Comparison of ENCODE assay signal across 17 mouse cellular contexts in the genomic region with DNA sequence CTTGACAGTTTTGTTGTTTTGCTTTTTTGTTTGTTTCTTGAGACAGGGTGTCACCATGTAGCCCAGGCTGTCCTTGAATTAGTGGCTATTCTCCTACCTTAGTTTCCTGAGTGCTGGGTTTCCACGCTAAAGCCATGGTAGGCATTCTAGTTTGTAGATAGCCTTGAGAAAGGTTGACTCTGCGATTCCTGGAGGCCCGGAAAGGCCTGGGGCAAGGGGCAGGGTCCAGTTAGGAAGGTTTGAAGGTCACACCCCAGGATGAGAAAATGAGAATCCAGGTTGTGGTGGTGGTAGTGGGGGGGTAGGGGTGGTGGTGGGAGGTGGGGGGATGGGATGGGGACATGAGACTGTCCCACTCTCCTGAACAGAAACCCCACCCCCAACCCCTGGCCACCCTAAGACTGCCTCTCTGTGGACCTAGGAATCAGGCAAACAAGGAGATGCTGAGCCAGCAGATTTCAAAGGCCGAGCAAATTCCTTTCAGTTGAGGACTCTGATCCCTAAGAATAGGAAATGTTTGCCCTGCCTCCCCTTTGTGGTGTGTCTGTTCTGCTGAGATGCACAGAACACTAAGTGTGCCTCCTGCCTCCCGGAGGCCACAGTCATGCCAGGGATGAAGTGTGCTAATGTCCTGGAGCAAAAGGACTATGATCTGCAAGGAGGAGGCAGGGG. TPM values are rescaled to one million over a fixed set of nuclear protein-coding genes. Genes with fewer than 3 reads are reported as not detected.
DNase-seq lines count a peak whose midpoint lies in the region; ATAC-seq and TF ChIP-seq lines count a peak whose summit lies in the region.
"Had no signal": no experiment of that assay in that cellular context is flagged by ENCODE, and none has a peak within 500 bp of the region (broad histone marks: within the 10 kb centered on the region; RNA-seq: fewer than 3 reads in every experiment).

No protein-coding gene starts in this region.

- H3K9me3 ChIP-seq in lung, embryonic 14.5 days (ENCODE audit: low read depth, low read length), result no peaks in the 10 kb centered on the region
- H3K9me3 ChIP-seq: limb, embryonic 10.5 days; liver, embryonic 13.5 days had no signal

- H3K4me2 ChIP-seq in lung, embryonic 14.5 days, result no peak overlapping the region
- H3K4me2 ChIP-seq: liver, embryonic 13.5 days; midbrain, embryonic 11.5 days had no signal

- no peaks in the 10 kb centered on the region for H3K4me1 ChIP-seq in lung, embryonic 14.5 days (ENCODE audit: insufficient read depth)
- H3K4me1 ChIP-seq in lung, adult 2 months (ENCODE audit: control insufficient read depth, insufficient read depth, low read length), result no peaks in the 10 kb centered on the region
- H3K4me1 ChIP-seq in small intestine, adult 2 months (ENCODE audit: control insufficient read depth, insufficient read depth, insufficient read length, low read length), result peaks cover 19% of the 10 kb centered on the region; the same call in 1 of the 2 replicates
- H3K4me1 ChIP-seq: liver, embryonic 13.5 days had no signal

- no peaks in the 10 kb centered on the region for H3K27me3 ChIP-seq in lung, embryonic 14.5 days (ENCODE audit: insufficient read depth, low read length)
- H3K27me3 ChIP-seq in small intestine, adult 2 months (ENCODE audit: control insufficient read depth, insufficient read depth, low read length), result no peaks in the 10 kb centered on the region
- H3K27me3 ChIP-seq: liver, embryonic 13.5 days had no signal

- H3K27ac ChIP-seq in lung, embryonic 14.5 days (ENCODE audit: low read depth), result no peak overlapping the region
- H3K27ac ChIP-seq in small intestine, adult 2 months (ENCODE audit: insufficient read depth, low read depth, low read length), result peak overlapping the region; percentile 96
- H3K27ac ChIP-seq: limb, embryonic 10.5 days; liver, embryonic 13.5 days had no signal

- no peaks in the 10 kb centered on the region for H3K36me3 ChIP-seq in lung, embryonic 14.5 days (ENCODE audit: insufficient read depth)
- no peaks in the 10 kb centered on the region for H3K36me3 ChIP-seq in small intestine, adult 2 months (ENCODE audit: control insufficient read depth, insufficient read depth, low read length)
- H3K36me3 ChIP-seq: limb, embryonic 10.5 days; liver, embryonic 13.5 days had no signal

- TF ChIP-seq POLR2A in lung, adult 2 months (IDR thresholded peaks at IDR 0.05; ENCODE audit: borderline replicate concordance, extremely low read depth, low read depth, low read length), result no peak
- TF ChIP-seq POLR2A in small intestine, adult 2 months (IDR thresholded peaks at IDR 0.05; ENCODE audit: low read depth, low read length), result no peak

- no peak for TF ChIP-seq CTCF in lung, embryonic 14.5 days (IDR thresholded peaks at IDR 0.05; ENCODE audit: low read depth)
- no peak for TF ChIP-seq CTCF in lung, adult 2 months (IDR thresholded peaks at IDR 0.05; ENCODE audit: insufficient read depth, low read length)
- TF ChIP-seq CTCF in small intestine, adult 2 months (IDR thresholded peaks at IDR 0.05; ENCODE audit: extremely low read depth, insufficient read length, insufficient replicate concordance, low read depth, low read length), result no peak

- no peak overlapping the region for H3K9ac ChIP-seq in lung, embryonic 14.5 days
- H3K9ac ChIP-seq: liver, embryonic 13.5 days had no signal

- peak; percentile 39 for DNase-seq in lung, embryonic 14.5 days
- DNase-seq in lung, adult 2 months, result no peak
- DNase-seq in R1 (ENCODE audit: low read depth, low spot score), result peak; percentile 90
- peak; percentile 94 for DNase-seq in kidney, adult 9 months
- DNase-seq in layer of hippocampus, adult 9-11 months, result no peak
- DNase-seq: cerebellum, adult 9-10 months; liver, embryonic 13.5 days; lung, postnatal 14 days; right cerebral cortex, postnatal 4 days had no signal

- H3K4me3 ChIP-seq in lung, embryonic 14.5 days (ENCODE audit: low read depth, low read length), result no peak overlapping the region
- H3K4me3 ChIP-seq in lung, adult 2 months (replicated peaks; ENCODE audit: extremely low read depth, low read depth, low read length), result no peak overlapping the region
- H3K4me3 ChIP-seq in small intestine, adult 2 months (ENCODE audit: low read depth, low read length), result peak overlapping the region; percentile 20; the same call in 1 of the 2 replicates
- H3K4me3 ChIP-seq: limb, embryonic 10.5 days; liver, embryonic 13.5 days; myocyte had no signal

- 55% methylated on average over 5 of the region's 5 CpGs for WGBS in lung, embryonic 14.5 days
- WGBS in lung, adult 2 months, result 58% methylated on average over 5 of the region's 5 CpGs
- 30% methylated on average over 5 of the region's 5 CpGs for WGBS in small intestine, adult 2 months

- ATAC-seq in lung, embryonic 14.5 days (ENCODE audit: insufficient read depth), result no peak
- ATAC-seq in megakaryocyte progenitor cell, adult 5-6 weeks (replicated peaks; ENCODE audit: poor library complexity), result no peak
- ATAC-seq in megakaryocyte, adult 5-6 weeks (ENCODE audit: poor library complexity, severe bottlenecking), result no peak

RNA-seq across cellular contexts. Expression of a gene that starts 12.1 kb away (rescaled TPM):
- 0.28 TPM in 1 of 2 replicates, not detected in the other for polyA plus RNA-seq in lung, embryonic 14.5 days (2014; fragmentation: Nextera tagmentation; extraction: Ambion mirVana)
- 2.0 and 4.6 TPM in 2 replicates for polyA plus RNA-seq in lung, adult 2 months (2012; rRNA removed)
- polyA plus RNA-seq in small intestine, adult 2 months (2012; rRNA removed), result 0.46 TPM in 1 of 2 replicates, not detected in the other
- total RNA-seq in megakaryocyte progenitor cell, adult 5-6 weeks (2015), result not detected in 2 replicates
- not detected in 2 replicates for total RNA-seq in megakaryocyte progenitor cell, adult 5-6 weeks (2017)
- total RNA-seq in megakaryocyte, adult 5-6 weeks (2015), result not detected in 2 replicates
- not detected in 2 replicates for total RNA-seq in megakaryocyte, adult 5-6 weeks (2017)
- total RNA-seq: granulocyte monocyte progenitor cell, adult 5-6 weeks had no signal
- polyA plus RNA-seq: midbrain, embryonic 11.5 days had no signal

RNA-seq across cellular contexts. Expression of a gene that starts 16.0 kb away (rescaled TPM):
- 0.05 TPM in 1 of 2 replicates, not detected in the other for polyA plus RNA-seq in lung, embryonic 14.5 days (2014; fragmentation: Nextera tagmentation; extraction: Ambion mirVana)
- polyA plus RNA-seq in lung, adult 2 months (2012; rRNA removed), result 0.41 and 0.51 TPM in 2 replicates
- 25.8 and 57.1 TPM in 2 replicates for polyA plus RNA-seq in small intestine, adult 2 months (2012; rRNA removed)
- 0.07 and 0.15 TPM in 2 replicates for total RNA-seq in megakaryocyte progenitor cell, adult 5-6 weeks (2015)
- total RNA-seq in megakaryocyte progenitor cell, adult 5-6 weeks (2017), result not detected in 2 replicates
- 0.11 and 0.18 TPM in 2 replicates for total RNA-seq in megakaryocyte, adult 5-6 weeks (2015)
- total RNA-seq in megakaryocyte, adult 5-6 weeks (2017), result 0.22 TPM in 1 of 2 replicates, not detected in the other
- total RNA-seq: granulocyte monocyte progenitor cell, adult 5-6 weeks; layer of hippocampus, postnatal 14 days had no signal
- polyA plus RNA-seq: limb, embryonic 10.5 days; liver, embryonic 13.5 days; midbrain, embryonic 11.5 days had no signal

RNA-seq across cellular contexts. Expression of a gene that starts 39.3 kb away (rescaled TPM):
- polyA plus RNA-seq in lung, embryonic 14.5 days (2014; fragmentation: Nextera tagmentation; extraction: Ambion mirVana), result 21.2 and 21.4 TPM in 2 replicates
- polyA plus RNA-seq in lung, adult 2 months (2012; rRNA removed), result 2.3 and 4.3 TPM in 2 replicates
- polyA plus RNA-seq in small intestine, adult 2 months (2012; rRNA removed), result 1.4 and 1.6 TPM in 2 replicates
- 23.4 and 25.9 TPM in 2 replicates for total RNA-seq in megakaryocyte progenitor cell, adult 5-6 weeks (2015)
- 32.7 and 34.0 TPM in 2 replicates for total RNA-seq in megakaryocyte progenitor cell, adult 5-6 weeks (2017)
- total RNA-seq in megakaryocyte, adult 5-6 weeks (2015), result 21.2 and 21.5 TPM in 2 replicates
- 39.0 and 40.7 TPM in 2 replicates for total RNA-seq in megakaryocyte, adult 5-6 weeks (2017)

RNA-seq across cellular contexts. Expression of a gene that starts 56.7 kb away (rescaled TPM):
- 2.9 and 3.7 TPM in 2 replicates for polyA plus RNA-seq in lung, embryonic 14.5 days (2014; fragmentation: Nextera tagmentation; extraction: Ambion mirVana)
- polyA plus RNA-seq in lung, adult 2 months (2012; rRNA removed), result 1.9 and 3.7 TPM in 2 replicates
- 1.5 and 1.7 TPM in 2 replicates for polyA plus RNA-seq in small intestine, adult 2 months (2012; rRNA removed)
- not detected in 2 replicates for total RNA-seq in megakaryocyte progenitor cell, adult 5-6 weeks (2015)
- total RNA-seq in megakaryocyte progenitor cell, adult 5-6 weeks (2017), result not detected in 2 replicates
- 0.04 TPM in 1 of 2 replicates, not detected in the other for total RNA-seq in megakaryocyte, adult 5-6 weeks (2015)
- not detected in 2 replicates for total RNA-seq in megakaryocyte, adult 5-6 weeks (2017)
- total RNA-seq: granulocyte monocyte progenitor cell, adult 5-6 weeks had no signal

Comparison
In these comparisons a context has a peak if more than half of its experiments do, and no peak if none do; other contexts are left out.
1. DNase-seq: peak in lung, embryonic 14.5 days (single experiment), R1 (single experiment) and kidney, adult 9 months (single experiment); none in lung, adult 2 months (single experiment) and layer of hippocampus, adult 9-11 months (single experiment).
2. RNA of a gene that starts 16.0 kb away (polyA plus RNA-seq): 25.8 to 57.1 TPM in small intestine, adult 2 months; 0.41 to 0.51 TPM in lung, adult 2 months and 0.05 TPM in lung, embryonic 14.5 days; every median in the first group is over 10 times any median in the second.